Mouse (Mus musculus) mouse trophoblast stem cell (cell line): ENCODE results near the gene Ankrd61.

ENCODE experiments used
- in situ Hi-C, 2 experiments: fragments of 300-500 bp; cut with MseI, MboI; formaldehyde crosslinking; loops; 2 replicates in 1 of 2; 3 replicates in 1 of 2; pipeline ENCODE4 v1.15.1; 2025

Ankrd61 gene

DNA sequence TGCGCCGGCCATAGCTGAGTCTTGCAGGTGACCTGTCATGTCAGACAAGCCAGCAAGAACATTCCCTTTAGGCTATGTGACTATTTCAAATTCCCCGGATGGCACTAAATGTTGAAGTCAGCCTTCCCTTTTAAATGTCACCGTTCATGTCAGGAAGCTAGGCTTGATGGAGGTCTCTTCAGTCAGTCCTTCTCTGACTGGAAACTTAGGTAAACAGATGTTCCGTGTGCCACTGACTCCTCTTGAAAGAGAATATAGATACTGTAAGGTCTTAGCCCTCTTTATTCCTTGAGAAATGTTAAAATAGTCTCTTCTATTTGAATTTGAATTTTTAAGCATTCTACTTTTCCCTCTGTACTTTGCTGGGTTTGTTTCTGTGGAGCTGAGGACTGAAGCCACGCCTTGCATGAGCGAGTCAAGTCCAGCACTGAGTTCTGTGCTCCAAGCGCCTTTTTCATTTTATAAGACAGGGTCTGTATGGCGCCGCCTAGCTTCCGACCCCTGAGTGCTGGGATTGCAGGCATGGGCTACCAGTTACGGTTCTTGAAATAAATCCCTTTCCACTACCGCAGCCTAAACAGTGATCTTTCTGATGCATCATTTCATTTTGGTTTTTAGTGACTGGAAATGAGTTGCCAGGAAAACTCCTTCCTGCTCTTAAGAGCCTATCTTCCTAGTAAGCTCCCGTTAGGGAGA lies at the start of gene Ankrd61:
Gene Ankrd61 (minus strand): TSS at position 51 of the 696 bp plus-strand sequence.
- in situ Hi-C loops: no loop called here

DNA sequence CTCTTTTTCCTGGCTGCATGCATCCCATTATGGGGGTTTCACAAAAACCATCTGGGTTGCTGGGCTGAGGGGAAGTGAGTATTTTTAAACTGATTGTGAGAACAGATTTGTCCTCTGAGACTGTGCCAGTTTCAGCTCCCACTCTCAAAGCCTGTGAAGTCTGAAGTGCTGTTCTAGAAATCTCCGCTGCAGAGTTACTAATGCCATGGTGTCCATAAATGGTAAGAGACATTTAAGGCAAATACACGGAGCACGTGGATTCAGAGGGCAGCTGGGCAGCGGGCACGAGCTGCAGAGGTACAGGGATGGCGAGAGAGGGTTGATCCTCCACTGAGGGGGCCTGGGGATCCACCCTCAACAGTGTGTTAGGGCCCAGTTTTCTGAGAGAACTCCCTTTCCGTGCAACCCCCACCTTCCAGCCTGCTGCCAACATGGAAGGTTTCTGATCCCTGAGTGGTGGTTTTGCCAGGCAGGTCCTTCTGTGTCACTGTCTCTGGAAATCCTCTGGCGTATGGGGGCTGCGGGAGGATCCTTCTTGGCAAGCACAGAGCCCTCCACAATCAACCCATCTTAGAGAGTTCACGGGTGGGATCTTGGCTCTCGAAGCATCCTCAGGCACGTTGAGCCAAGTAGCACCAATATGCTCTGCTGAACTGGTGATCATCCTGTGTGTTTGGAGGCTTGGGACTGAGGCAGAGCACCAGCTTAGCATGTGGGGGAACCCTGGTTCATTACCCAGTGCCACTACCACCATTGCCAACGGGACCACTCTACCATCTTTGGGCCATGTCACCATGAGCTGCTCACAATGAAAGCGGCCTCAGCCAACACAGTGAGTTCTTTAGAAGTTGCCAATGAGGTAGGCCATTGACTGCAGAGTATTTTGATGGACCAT lies 46.0 kb upstream of the Ankrd61 start:
- in situ Hi-C loops: no loop called here

DNA sequence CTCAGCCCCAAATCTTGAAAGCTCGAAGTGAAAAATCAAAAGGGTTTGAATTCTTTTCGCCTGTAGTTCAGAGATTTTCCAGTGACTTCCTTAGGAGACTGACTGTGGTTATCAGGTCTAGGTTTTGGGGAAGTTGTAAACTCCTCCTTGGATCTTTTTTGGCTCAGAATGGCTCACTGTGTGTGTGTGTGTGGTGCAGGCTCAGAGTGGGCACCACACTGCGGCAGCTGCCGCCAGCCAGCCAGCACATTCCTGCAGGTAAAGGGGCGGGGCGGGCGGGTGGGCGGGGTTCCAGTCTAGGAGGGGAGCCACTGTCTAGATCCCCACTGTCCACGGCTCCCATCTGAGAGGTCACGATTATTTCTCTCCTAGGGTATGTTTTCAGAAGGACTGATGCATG lies 44.1 kb upstream of the Ankrd61 start:
- in situ Hi-C loops: no loop called here

DNA sequence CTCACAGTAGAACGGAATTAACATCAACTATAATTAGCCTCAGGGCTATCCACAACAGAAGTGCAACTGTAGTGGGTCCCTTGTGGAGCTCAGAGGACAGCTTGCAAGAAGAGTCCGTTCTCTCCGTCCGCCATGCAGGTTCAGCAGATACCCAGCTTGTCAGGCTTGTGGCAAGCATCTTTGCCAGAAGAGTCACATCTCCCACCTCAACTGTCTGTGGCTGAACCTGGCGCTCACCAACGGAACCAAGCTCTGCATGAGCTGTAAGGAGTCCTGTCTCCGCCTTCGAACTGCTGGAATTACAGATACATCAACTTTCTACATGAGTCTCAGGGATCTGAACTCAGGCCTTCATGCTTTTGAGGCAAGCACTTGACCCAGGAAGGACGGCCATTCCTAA lies 38.7 kb upstream of the Ankrd61 start:
- in situ Hi-C loops: no loop called here

DNA sequence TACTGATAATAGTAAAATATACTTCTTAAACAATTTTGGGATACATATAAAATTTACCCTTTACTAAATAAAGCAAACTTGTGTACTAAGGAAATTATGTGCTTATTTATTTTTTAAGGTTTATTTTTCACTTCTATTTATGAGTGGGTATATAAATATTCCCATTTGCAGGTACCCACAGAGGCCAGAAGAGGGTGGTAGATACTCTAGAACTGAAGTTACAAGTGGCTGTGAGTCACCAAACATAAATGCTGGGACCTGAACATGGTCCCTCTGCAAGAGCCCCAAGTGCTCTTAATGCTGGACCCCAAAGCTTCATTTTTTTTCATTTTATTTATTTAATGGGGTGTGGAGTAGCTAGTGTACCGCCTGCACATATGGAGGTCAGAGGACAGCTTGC lies 36.4 kb upstream of the Ankrd61 start:
- in situ Hi-C loops: no loop called here

DNA sequence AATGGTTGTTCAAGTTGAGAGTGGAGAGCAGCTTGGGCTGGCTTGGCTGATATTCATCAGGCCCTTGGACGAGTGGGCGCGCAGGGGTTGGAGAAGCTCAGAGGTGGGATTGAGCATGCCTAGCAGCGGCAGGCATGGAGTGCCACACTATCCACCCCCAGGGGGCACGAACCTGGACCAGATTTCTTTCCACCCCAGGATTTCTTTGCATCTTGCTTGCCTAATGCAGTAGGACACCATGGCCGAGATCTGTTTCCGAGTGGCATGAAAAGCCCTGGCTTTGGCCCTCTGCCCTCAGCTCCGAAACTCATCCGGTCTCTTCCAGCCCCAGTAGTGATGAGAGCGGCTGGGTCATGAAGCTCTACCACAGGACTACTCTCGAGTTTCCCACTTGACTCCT lies 35.9 kb upstream of the Ankrd61 start:
- in situ Hi-C loops: no loop called here

DNA sequence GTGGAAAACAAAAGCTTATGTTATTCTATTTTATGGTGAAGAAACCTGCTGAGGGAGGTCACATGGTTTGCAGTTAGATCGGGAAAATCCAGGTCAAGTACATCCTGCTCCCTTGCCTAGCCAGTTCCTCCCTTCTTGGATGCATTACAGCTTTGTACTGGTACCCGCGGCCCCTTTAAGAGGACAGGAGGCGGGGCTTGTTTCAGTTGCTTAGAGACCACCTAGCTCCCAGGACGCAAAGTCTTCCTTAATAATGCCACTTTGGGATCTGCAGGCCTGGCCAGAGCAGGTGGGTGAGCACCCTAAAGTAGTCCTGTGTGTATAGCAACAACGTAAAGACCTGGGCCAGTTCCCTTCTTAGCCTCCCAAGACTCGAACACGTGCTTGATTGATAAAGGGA lies 35.3 kb upstream of the Ankrd61 start, which contains the start of gene Rsph10b:
Gene Rsph10b (plus strand): TSS at position 205 of the 400 bp plus-strand sequence.
- in situ Hi-C loops: no loop called here

DNA sequence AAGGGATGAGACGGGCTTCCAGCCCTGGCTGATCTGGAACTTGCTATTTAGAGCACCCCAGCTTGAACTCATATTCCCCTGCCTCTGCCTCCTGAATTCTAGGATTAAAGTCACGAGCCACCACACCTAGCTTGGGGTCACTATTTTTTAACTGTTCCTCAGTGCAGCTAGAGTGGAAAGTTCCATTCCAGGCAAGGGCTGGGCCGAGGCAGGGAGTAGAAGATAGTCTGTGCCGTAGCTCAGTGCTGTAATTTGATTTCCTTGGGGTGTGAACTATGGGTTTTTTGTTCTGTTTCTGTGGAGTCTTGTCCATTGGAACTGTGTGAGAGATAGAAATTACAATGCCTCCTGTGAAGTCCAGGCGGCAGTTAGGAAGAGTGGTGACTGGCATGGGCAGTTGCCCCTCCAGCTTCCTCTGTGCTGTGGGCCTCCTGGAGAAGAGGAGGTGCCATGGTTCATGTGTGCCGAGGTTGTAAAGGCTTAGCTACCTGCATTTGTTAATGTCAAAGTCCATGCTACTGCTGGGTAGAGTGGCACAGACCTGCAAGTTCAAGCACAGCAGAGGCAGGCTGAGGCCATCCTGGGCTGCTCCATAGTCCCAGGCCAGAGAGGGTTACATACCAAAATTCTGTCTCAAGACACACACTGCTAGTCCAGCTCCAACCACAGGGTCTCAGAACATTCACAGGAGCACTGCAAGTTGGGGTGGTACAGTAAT lies 34.5 kb upstream of the Ankrd61 start:
- in situ Hi-C loops: no loop called here

DNA sequence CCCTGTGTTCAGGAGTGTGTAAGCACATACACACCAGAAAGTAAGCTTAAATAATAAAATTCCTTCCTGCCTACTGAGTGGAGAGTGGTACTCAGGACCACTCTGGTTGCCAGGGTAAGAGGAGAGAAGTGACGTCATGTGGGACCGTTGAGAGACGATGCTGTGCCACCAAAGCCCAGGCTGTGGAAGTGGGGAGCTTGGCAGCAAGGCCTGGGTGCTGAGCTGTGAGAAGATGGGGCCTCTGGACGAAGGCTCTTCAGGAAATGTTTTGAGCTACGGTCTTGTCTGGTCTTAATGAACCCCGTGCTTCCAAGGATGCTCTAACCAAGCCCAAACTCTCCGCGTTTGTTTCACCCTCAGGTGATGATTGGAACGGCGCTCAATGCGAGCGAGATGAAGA lies 33.2 kb upstream of the Ankrd61 start:
- in situ Hi-C loops: no loop called here

DNA sequence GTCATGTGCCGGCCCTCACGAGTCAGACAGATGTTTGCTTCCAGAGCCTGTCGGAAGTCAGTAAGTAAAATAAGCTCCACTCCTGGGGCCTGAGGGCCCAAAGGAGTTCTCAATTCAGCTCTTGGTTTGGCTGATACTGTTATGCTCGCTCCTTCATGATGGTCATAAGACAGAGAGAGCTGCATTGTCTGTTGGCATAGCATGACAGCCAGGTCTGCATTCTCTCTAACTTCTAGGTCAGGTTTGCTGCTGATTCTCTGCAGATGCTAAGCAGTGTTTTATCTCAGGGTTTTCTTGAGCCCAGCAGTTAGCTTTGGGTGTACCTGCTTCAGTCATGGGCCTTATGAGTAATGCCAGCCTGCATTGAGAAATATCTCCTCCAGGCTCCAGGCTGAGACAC lies 31.8 kb upstream of the Ankrd61 start:
- in situ Hi-C loops: no loop called here

DNA sequence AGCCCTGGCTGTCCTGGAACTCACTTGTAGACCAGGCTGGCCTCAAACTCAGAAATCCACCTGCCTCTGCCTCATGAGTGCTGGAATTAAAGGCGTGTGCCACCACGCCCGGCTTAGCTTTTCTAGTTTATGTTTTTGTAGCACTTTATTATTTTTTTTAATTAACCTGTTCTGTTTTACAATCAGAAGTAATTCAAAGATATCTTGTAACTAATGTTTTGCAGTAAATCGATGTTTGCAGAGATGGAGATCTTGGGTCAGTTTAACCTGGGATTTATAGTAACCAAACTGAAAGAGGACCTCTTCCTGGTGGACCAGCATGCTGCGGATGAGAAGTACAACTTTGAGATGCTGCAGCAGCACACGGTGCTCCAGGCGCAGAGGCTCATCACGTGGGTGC lies 30.4 kb upstream of the Ankrd61 start, which contains the start of gene Gm42421:
Gene Gm42421 (plus strand): TSS at position 301 of the 400 bp plus-strand sequence.
- in situ Hi-C loops: no loop called here

DNA sequence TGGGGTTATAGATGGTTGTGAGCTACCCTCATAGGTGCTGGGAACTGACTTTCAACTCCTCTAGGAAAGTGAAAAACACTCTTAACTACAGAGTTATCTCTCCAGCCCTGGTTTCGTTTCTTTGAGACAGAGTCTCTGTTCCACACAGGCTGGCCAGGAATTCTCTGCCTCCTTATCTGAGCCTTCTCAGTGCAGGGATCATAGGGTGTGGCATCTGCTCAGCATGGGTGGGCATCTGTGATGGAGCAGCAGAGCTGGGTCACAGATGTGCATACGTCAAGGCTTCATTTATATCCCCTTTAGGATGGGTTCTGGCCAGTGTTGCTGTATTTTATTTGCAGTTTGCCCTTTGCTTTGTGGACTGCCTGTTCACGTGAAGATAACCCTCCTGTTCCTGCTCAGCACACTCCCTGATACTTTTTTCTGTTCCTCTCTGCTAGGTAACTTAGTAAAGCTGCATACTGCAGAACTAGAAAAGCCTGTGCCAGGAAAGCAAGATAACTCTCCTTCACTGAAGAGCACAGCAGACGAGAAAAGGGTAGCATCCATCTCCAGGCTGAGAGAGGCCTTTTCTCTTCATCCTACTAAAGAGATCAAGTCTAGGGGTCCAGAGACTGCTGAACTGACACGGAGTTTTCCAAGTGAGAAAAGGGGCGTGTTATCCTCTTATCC lies 27.4 kb upstream of the Ankrd61 start:
- in situ Hi-C loops: no loop called here

DNA sequence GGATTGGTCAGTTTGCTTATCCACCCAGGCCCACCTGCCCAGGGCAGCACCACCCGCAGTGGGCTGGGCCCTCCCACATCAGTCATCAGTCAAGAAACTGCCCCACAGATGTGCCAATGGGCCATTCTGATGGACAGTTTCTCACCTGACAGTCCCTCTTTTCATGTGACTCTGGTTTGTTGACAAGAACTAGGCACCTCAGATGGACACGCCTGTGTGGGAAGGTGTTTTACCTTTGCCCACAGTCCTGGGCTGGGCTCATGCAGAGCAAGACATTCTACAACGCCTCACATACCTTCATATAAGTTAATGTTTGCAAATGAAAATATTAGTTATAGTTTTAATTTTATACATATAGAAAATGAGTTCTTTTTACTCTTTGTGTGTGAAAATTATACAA lies 20.6 kb upstream of the Ankrd61 start:
- in situ Hi-C loops: no loop called here

DNA sequence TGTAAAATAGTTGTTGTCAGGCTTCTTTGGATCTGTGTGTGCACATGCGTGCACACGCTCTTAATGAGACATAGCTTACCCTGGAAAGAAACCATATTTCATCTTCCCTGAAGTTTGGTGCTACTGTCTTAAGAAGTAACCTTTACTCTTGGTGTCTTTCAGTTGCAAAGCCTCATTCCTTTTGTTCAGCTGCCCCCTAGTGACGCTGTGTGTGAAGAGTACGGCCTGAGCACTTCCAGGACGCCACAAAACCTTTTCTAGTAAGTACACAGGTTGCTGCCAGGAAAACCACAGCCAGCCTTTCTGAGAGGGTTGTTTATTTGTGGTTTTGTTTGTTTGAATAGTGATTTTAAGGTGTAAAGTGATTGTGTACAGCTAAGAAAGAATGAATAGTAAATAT lies 19.9 kb upstream of the Ankrd61 start:
- in situ Hi-C loops: no loop called here

DNA sequence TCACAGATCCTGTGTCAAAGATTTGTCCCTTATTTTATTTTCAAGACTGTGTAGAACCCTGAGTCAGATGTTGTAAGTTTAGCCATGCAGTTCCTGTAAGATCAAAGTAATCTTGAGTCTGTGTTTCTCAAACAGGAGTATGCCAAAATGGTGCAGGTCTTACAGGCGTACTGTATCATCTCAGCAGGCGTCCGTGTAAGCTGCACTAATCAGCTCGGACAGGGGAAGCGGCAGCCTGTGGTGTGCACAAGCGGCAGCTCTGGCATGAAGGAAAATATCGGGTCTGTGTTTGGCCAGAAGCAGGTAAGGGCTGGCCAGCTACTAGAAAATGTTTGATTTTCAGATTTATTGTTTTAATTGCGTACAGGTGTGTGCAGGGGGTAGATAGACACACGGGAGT lies 18.7 kb upstream of the Ankrd61 start:
- in situ Hi-C loops: no loop called here

DNA sequence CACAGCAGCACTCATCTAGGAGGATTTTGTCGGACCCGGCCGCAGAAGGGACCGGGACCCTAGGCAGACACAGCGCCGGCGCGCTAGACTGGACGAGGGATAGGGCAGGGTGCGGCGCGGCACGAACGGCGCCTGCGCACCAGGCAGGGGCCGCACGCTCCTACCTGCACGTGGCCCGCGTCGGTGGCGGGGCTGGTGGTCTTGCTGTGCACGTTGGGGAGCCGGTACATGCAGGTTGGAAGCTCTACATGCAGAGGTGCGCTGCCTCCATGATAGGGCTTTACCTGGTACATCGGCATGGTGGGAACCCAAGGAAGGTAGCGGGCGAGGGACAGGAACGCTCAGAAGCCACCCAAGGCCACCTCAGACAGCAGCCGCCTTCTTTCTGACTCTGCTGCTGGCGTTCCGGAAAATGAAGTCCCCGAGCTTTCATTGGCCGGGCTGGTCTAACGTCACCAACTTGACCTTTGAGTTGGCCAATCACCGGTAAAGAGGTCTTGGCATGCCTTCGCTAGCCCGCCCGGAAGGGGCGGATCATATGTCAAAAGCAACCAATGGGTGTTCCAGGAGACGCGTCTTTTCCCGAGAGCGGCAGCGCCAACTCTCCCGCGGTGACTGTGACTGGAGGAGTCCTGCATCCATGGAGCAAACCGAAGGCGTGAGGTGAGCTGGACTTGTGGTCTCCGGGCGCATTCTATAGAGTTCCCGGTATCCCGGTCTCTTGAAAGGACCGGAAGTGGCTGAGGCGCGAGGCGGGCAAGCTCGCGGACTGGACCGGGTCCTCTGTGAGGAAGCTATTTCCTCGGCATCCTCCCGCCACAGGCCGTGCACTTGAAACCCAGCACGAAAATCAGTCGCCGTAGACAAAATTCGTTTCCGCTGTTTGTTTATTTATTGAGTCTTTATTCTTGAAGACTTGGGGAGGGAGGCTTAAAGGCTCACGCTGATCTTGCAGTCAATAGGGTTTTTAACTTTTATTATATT lies 12.2 kb upstream of the Ankrd61 start, which contains the start of the genes Aimp2 and Pms2:
Gene Aimp2 (minus strand): TSS at position 431 of the 984 bp plus-strand sequence.
Gene Pms2 (plus strand): TSS at position 548 of the 984 bp plus-strand sequence.
- in situ Hi-C loops: no loop called here

DNA sequence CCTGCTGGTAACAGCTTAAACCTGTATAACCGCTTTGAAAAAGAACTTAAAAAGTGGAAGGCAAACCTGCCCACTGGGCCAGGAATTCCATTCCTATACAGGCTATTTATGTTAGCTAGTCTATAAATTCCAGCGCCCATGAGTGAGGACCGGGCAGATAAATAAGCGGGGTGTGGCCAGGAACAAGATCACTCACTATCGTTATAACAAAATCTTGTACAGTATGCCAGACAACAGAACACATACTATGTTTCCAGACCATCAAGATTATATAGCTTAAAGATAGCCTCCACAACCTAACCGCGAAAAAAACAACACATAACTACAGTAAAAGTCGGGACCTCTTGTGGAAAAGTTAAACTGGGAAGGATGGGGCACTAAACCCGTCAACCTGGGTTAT lies 11.4 kb upstream of the Ankrd61 start:
- in situ Hi-C loops: no loop called here

DNA sequence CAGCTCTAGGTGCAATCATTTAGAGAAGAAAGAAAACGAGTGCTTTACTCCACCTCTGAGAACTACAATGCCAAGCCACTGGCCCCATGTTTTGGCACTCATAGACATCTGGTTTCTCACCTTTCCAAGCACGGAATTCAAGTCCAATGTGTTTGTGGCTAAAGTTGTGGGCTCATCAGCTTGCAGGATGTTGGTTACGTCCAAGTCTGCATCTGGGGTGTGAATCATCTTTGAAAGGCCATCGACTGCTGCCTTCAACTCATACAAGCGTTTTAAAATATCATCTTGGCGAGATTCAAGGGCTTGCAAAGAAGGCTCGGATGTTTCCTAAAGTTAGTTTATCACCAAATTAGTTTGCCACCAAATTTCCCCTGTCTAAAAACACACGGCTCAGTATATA lies 8.9 kb upstream of the Ankrd61 start:
- in situ Hi-C loops: no loop called here

DNA sequence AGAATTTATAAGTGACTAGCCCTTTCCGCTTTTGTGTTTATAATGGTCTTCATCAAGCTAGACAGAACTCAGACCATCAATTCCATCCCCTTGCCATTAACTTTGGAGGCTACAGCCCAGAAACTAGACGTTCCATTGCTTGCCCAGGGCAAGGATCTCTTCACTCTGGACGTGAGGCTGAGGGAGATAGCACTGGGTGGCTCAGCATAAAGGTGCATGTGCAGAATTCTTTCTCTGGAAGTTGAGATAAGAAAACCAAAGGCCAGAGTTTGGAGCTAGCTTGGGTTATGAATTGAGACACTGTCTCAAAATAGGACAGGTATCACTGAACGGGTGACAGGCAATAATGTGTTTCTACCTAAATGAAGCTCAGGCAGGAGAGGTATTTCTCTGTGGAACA lies 6.3 kb upstream of the Ankrd61 start:
- in situ Hi-C loops: no loop called here

DNA sequence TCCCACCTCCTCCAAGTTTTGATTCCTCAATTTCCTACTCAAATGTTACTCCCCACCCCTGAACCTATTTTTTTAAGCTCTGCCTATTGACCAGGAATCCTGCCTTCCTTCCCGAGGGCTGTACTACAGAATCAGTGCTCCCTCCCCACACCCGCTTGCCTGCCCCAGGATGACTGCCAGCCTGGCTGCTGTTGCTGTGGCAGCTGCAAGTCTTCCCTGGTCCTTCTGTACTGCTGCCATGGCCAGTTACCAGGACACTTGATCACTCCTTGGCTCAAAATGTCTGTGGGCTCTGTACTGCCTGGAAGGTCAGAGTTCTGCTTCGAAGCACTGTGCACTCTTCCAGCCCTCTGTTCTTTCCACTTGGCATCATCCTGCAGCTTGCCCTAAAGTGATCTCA lies 4.6 kb upstream of the Ankrd61 start:
- in situ Hi-C loops: no loop called here
